Mouse (Mus musculus): ENCODE data around the gene Fbxo47. TPM values are rescaled to one million over a fixed set of nuclear protein-coding genes. Genes with fewer than 3 reads are reported as not detected.

The Fbxo47 gene
- total and polyA plus RNA-seq, 3 experiments, result 0.73 to 1.2 TPM; not detected in 1

DNA sequence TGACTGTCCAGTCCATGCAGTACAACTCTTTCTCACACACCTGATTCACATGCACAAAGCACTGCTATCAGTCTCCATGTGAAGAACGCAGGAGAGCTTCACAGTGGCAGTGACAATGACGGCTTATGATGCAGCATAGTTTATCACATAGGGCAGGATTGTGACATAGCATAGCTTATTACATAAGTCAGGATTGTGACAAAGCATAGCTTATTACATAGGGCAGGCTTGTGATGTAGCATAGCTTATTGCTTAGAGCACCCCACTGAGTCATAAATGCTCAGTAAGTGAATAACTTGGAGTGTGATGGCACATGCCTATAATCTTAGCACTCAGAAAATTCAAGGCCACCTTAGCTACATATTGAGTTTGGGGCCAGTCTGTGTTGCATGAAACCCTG is 28.5 kb downstream of the Fbxo47 start:
- DNase-seq (ENCODE audit: low read depth, low spot score), result no peak
- no peaks in the 10 kb centered on the region for H3K27me3 ChIP-seq (ENCODE audit: control insufficient read depth in 1 of 2, insufficient read depth in 2 of 2, low read length in 2 of 2)
- no peak overlapping the region for H3K4me3 ChIP-seq (ENCODE audit: control insufficient read depth in 1 of 2, insufficient read depth in 1 of 2, low read depth in 2 of 2, low read length in 2 of 2)
- H3K4me1 ChIP-seq (ENCODE audit: control insufficient read depth in 1 of 2, insufficient read depth in 2 of 2, low read length in 2 of 2), result no peaks in the 10 kb centered on the region
- no peak overlapping the region for H3K9ac ChIP-seq (ENCODE audit: control insufficient read depth, low read depth, low read length, poor library complexity, severe bottlenecking)
- TF ChIP-seq MAFK (IDR thresholded peaks at IDR 0.05; ENCODE audit: borderline replicate concordance, low read depth, low read length), result no peak
- no peaks in the 10 kb centered on the region for H3K79me2 ChIP-seq (ENCODE audit: control insufficient read depth, insufficient read depth, low read length, poor library complexity)
- no peaks in the 10 kb centered on the region for H3K9me3 ChIP-seq (replicated peaks; ENCODE audit: insufficient read depth, low read length)
- H3K36me3 ChIP-seq (ENCODE audit: control insufficient read depth in 1 of 2, insufficient read depth in 2 of 2, low read length in 2 of 2), result no peaks in the 10 kb centered on the region
- no peak overlapping the region for H3K27ac ChIP-seq (ENCODE audit: control insufficient read depth, low read depth, low read length)

DNA sequence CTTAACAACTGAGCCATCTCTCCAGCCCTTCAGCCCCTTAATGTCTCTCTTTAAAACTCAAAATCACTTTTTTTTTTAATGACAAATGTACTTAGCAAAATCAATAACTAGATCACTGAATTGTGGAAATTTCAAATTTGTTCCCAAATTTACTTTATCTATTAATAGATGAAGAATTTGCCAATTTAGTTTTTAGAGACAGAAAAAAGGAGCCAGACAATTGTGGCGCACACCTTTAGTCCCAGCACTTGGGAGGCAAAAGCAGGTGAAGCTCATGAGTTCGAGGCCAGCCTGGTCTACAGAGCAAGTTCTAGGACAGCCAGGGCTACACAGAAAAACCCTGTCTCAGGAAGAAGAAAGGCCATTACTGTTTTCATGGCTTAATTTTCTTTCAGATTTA is 32.4 kb downstream of the Fbxo47 start:
- Histone ChIP-seq H3K9me3 (replicated peaks; ENCODE audit: insufficient read depth, low read length) (no peaks in the 10 kb centered on the region), H3K27me3 (ENCODE audit: control insufficient read depth in 1 of 2, insufficient read depth in 2 of 2, low read length in 2 of 2) (no peaks in the 10 kb centered on the region), H3K36me3 (ENCODE audit: control insufficient read depth in 1 of 2, insufficient read depth in 2 of 2, low read length in 2 of 2) (no peaks in the 10 kb centered on the region), H3K27ac (ENCODE audit: control insufficient read depth, low read depth, low read length) (no peak overlapping the region), H3K4me3 (ENCODE audit: control insufficient read depth in 1 of 2, insufficient read depth in 1 of 2, low read depth in 2 of 2, low read length in 2 of 2) (no peak overlapping the region), H3K79me2 (ENCODE audit: control insufficient read depth, insufficient read depth, low read length, poor library complexity) (no peaks in the 10 kb centered on the region), H3K4me1 (ENCODE audit: control insufficient read depth in 1 of 2, insufficient read depth in 2 of 2, low read length in 2 of 2) (no peaks in the 10 kb centered on the region), H3K9ac (ENCODE audit: control insufficient read depth, low read depth, low read length, poor library complexity, severe bottlenecking) (no peak overlapping the region)
- DNase-seq (ENCODE audit: low read depth, low spot score), result no peak
- no peak for TF ChIP-seq MXI1 (IDR thresholded peaks at IDR 0.05; ENCODE audit: low read depth, low read length)
- peak; percentile 96 for TF ChIP-seq TBP (IDR thresholded peaks at IDR 0.05; ENCODE audit: low read depth, low read length)
- TF ChIP-seq GABPA (IDR thresholded peaks at IDR 0.05; ENCODE audit: low read depth, low read length), result no peak
- no peak for TF ChIP-seq MYC (IDR thresholded peaks at IDR 0.05; ENCODE audit: low read depth, low read length)

DNA sequence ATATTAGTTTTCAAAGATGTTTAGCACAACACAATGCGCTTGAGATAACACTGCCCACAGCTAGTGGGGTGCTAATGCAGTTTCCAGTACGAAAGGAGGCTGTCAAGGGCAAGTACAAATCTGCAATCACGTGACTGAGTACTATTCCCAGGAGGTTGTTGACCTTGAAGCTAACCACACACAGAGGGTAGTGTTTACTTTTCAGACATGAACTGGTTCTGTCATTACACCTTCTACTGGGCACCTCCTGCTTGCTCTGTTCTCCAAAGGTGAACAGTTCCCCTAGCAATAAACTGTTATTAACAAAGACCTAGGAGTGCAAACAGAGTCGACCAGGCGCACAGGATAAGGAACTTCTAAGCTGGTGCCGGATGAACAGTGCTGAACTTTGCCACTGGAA is 33.6 kb downstream of the Fbxo47 start:
- no peak overlapping the region for H3K27ac ChIP-seq (ENCODE audit: control insufficient read depth, low read depth, low read length)
- H3K36me3 ChIP-seq (ENCODE audit: control insufficient read depth in 1 of 2, insufficient read depth in 2 of 2, low read length in 2 of 2), result no peaks in the 10 kb centered on the region
- no peak for DNase-seq (ENCODE audit: low read depth, low spot score)
- no peaks in the 10 kb centered on the region for H3K4me1 ChIP-seq (ENCODE audit: control insufficient read depth in 1 of 2, insufficient read depth in 2 of 2, low read length in 2 of 2)
- no peak for TF ChIP-seq CHD2 (IDR thresholded peaks at IDR 0.05; ENCODE audit: low read length)
- no peak overlapping the region for H3K4me3 ChIP-seq (ENCODE audit: control insufficient read depth in 1 of 2, insufficient read depth in 1 of 2, low read depth in 2 of 2, low read length in 2 of 2)
- no peaks in the 10 kb centered on the region for H3K79me2 ChIP-seq (ENCODE audit: control insufficient read depth, insufficient read depth, low read length, poor library complexity)
- no peaks in the 10 kb centered on the region for H3K9me3 ChIP-seq (replicated peaks; ENCODE audit: insufficient read depth, low read length)
- no peak overlapping the region for H3K9ac ChIP-seq (ENCODE audit: control insufficient read depth, low read depth, low read length, poor library complexity, severe bottlenecking)
- H3K27me3 ChIP-seq (ENCODE audit: control insufficient read depth in 1 of 2, insufficient read depth in 2 of 2, low read length in 2 of 2), result no peaks in the 10 kb centered on the region

DNA sequence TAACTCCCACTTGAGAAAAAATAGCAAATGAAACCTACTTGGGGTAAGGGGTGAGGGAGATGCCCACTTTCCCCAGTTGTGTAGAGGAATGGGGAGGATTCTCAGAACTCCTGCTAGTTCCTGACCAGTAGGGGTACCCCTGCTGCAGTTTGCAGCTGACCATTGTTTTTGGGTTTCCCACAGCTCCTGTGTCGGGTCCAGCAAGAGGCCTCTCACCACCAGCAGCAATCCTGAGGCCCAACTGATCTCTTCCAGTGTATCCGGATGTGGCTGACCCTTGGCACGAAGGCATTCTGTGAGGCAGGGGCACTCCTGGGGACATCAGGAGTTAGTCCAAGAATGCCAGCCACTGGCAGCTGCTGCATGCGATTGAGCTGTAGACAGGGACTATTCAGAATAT is 42.0 kb downstream of the Fbxo47 start:
- Histone ChIP-seq H3K9me3 (replicated peaks; ENCODE audit: insufficient read depth, low read length) (no peaks in the 10 kb centered on the region), H3K36me3 (ENCODE audit: control insufficient read depth in 1 of 2, insufficient read depth in 2 of 2, low read length in 2 of 2) (peaks cover 0 to 9% of the 10 kb centered on the region in 2 experiments; a peak in 2 of 4 replicates), H3K4me3 (ENCODE audit: control insufficient read depth in 1 of 2, insufficient read depth in 1 of 2, low read depth in 2 of 2, low read length in 2 of 2) (no peak overlapping the region), H3K27ac (ENCODE audit: control insufficient read depth, low read depth, low read length) (no peak overlapping the region), H3K27me3 (ENCODE audit: control insufficient read depth in 1 of 2, insufficient read depth in 2 of 2, low read length in 2 of 2) (no peaks in the 10 kb centered on the region), H3K79me2 (ENCODE audit: control insufficient read depth, insufficient read depth, low read length, poor library complexity) (no peaks in the 10 kb centered on the region), H3K4me1 (ENCODE audit: control insufficient read depth in 1 of 2, insufficient read depth in 2 of 2, low read length in 2 of 2) (peaks cover 0 to 17% of the 10 kb centered on the region in 2 experiments; a peak in 3 of 4 replicates), H3K9ac (ENCODE audit: control insufficient read depth, low read depth, low read length, poor library complexity, severe bottlenecking) (no peak overlapping the region)
- TF ChIP-seq MAZ (IDR thresholded peaks at IDR 0.05; ENCODE audit: low read depth, low read length), result no peak
- no peak for TF ChIP-seq EP300 (IDR thresholded peaks at IDR 0.05; ENCODE audit: low read depth in 1 of 2, low read length in 2 of 2)
- no peak for TF ChIP-seq ZKSCAN1 (IDR thresholded peaks at IDR 0.05; ENCODE audit: low read depth, low read length)
- no peak for TF ChIP-seq HCFC1 (IDR thresholded peaks at IDR 0.05; ENCODE audit: low read depth, low read length)
- TF ChIP-seq ZMIZ1 (IDR thresholded peaks at IDR 0.05; ENCODE audit: low read depth, low read length), result no peak
- TF ChIP-seq POLR2AphosphoS5 (IDR thresholded peaks at IDR 0.05; ENCODE audit: borderline replicate concordance, low read depth, low read length), result no peak
- TF ChIP-seq CHD2 (IDR thresholded peaks at IDR 0.05; ENCODE audit: low read length), result no peak
- no peak for TF ChIP-seq NRF1 (IDR thresholded peaks at IDR 0.05; ENCODE audit: insufficient read depth, low read depth, low read length, poor library complexity, severe bottlenecking)
- TF ChIP-seq POLR2AphosphoS2 (IDR thresholded peaks at IDR 0.05; ENCODE audit: low read length), result no peak
- TF ChIP-seq RAD21 (IDR thresholded peaks at IDR 0.05; ENCODE audit: low read depth, low read length), result no peak
- no peak for TF ChIP-seq USF2 (IDR thresholded peaks at IDR 0.05; ENCODE audit: borderline replicate concordance in 1 of 2, insufficient read depth in 1 of 2, low read depth in 1 of 2, low read length in 2 of 2)
- no peak for DNase-seq (ENCODE audit: low read depth, low spot score)

All from MEL (cell line).